Mouse (Mus musculus): Measurements from ENCODE around the gene Ttc1.

The Ttc1 gene

GRCm38 (mm10) chr11:43747233-43748226 is at the start of gene Ttc1:
Ttc1 (minus strand) TSS chr11:43748008.
- TF ChIP-seq GATA4 (IDR thresholded peaks at IDR 0.05; ENCODE audit: insufficient replicate concordance, low read length): no peak

- no peak for TF ChIP-seq GATA4 (IDR thresholded peaks at IDR 0.05; ENCODE audit: insufficient replicate concordance, low read length)
Measured at GRCm38 (mm10) chr11:43795992-43796391, 48.2 kb upstream of the Ttc1 start.

GRCm38 (mm10) chr11:43790446-43790845 is 42.6 kb upstream of the Ttc1 start:
- TF ChIP-seq GATA4 (IDR thresholded peaks at IDR 0.05; ENCODE audit: insufficient replicate concordance, low read length): no peak

GRCm38 (mm10) chr11:43783772-43784171 is 36.0 kb upstream of the Ttc1 start:
- TF ChIP-seq GATA4 (IDR thresholded peaks at IDR 0.05; ENCODE audit: insufficient replicate concordance, low read length): no peak

GRCm38 (mm10) chr11:43783106-43783505 is 35.3 kb upstream of the Ttc1 start:
- TF ChIP-seq GATA4 (IDR thresholded peaks at IDR 0.05; ENCODE audit: insufficient replicate concordance, low read length): no peak

GRCm38 (mm10) chr11:43779551-43779950 is 31.7 kb upstream of the Ttc1 start:
- no peak for TF ChIP-seq GATA4 (IDR thresholded peaks at IDR 0.05; ENCODE audit: insufficient replicate concordance, low read length)

- no peak for TF ChIP-seq GATA4 (IDR thresholded peaks at IDR 0.05; ENCODE audit: insufficient replicate concordance, low read length)
Measured at GRCm38 (mm10) chr11:43776324-43776694, 28.5 kb upstream of the Ttc1 start.

- TF ChIP-seq GATA4 (IDR thresholded peaks at IDR 0.05; ENCODE audit: insufficient replicate concordance, low read length): no peak
Measured at GRCm38 (mm10) chr11:43775469-43776323, 27.9 kb upstream of the Ttc1 start.

GRCm38 (mm10) chr11:43773725-43774124 is 25.9 kb upstream of the Ttc1 start:
- no peak for TF ChIP-seq GATA4 (IDR thresholded peaks at IDR 0.05; ENCODE audit: insufficient replicate concordance, low read length)

GRCm38 (mm10) chr11:43770110-43770509 is 22.3 kb upstream of the Ttc1 start:
- TF ChIP-seq GATA4 (IDR thresholded peaks at IDR 0.05; ENCODE audit: insufficient replicate concordance, low read length): no peak

GRCm38 (mm10) chr11:43767749-43768148 is 19.9 kb upstream of the Ttc1 start:
- TF ChIP-seq GATA4 (IDR thresholded peaks at IDR 0.05; ENCODE audit: insufficient replicate concordance, low read length): no peak

- TF ChIP-seq GATA4 (IDR thresholded peaks at IDR 0.05; ENCODE audit: insufficient replicate concordance, low read length): no peak
Measured at GRCm38 (mm10) chr11:43766922-43767648, 19.3 kb upstream of the Ttc1 start.

GRCm38 (mm10) chr11:43758436-43758835 is 10.6 kb upstream of the Ttc1 start:
- TF ChIP-seq GATA4 (IDR thresholded peaks at IDR 0.05; ENCODE audit: insufficient replicate concordance, low read length): no peak

GRCm38 (mm10) chr11:43755411-43755810 is 7.6 kb upstream of the Ttc1 start:
- no peak for TF ChIP-seq GATA4 (IDR thresholded peaks at IDR 0.05; ENCODE audit: insufficient replicate concordance, low read length)

GRCm38 (mm10) chr11:43754568-43754967 is 6.8 kb upstream of the Ttc1 start:
- no peak for TF ChIP-seq GATA4 (IDR thresholded peaks at IDR 0.05; ENCODE audit: insufficient replicate concordance, low read length)

Measured in liver, adult (tissue).